Mouse (Mus musculus): ENCODE data around the gene Fbln2.

Gene Fbln2

DNA sequence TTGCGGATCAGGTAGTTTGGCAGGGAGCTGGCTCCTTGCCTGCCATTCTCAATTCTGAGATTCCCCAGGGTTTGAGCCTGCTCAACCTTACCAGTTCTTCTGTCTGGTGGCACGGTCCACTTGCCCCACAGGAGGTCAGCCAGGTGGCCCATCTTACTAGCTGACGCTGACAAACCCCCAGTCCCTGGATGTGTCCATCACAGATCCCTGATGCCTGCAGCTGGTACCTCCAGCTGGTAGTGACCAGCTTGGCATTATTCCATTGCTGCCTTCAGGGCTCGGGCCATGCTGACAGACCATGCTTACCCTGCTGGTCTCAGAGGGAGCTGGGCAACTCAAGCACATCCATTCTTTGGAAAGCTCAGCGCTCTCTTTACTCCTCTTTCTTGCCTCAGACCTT is 18.7 kb downstream of the Fbln2 start:
- DNase-seq (ENCODE audit: low spot score) = no peak

DNA sequence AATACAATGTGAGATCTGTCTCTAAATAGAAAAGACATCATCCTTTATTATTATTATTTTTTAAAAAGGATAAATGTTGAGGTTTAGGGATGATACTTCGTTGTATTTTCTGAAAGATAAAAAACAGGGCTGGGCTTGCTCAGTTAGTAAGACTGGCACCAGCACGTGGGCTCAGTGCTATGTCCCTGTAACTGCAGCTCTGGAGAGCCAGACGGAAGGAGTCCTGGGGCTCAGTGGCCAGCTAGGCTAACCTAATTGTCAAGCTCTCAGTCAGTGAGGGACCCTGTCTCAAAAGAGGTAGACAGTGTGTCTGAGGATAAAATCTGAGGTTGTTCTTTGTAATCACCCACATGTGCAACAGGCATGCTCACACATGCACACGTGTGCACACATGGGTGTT is 19.3 kb downstream of the Fbln2 start:
- DNase-seq (ENCODE audit: low spot score) = no peak

DNA sequence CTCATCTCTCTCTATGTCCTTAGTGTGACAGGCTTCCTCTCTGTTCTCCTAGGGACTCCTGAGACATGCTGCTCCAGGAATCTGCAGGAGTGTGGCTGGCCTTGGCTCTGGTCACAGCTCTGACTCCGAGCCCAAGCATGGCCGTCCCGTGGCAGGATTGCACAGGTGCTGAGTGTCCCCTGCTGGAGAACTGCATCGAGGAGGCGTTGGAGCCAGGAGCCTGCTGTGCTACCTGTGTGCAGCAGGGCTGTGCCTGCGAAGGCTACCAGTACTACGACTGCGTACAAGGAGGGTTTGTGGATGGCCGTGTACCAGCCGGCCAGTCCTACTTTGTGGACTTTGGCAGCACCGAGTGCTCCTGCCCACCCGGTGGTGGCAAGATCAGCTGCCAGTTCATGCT is 20.8 kb downstream of the Fbln2 start:
- DNase-seq (ENCODE audit: low spot score) = no peak

DNA sequence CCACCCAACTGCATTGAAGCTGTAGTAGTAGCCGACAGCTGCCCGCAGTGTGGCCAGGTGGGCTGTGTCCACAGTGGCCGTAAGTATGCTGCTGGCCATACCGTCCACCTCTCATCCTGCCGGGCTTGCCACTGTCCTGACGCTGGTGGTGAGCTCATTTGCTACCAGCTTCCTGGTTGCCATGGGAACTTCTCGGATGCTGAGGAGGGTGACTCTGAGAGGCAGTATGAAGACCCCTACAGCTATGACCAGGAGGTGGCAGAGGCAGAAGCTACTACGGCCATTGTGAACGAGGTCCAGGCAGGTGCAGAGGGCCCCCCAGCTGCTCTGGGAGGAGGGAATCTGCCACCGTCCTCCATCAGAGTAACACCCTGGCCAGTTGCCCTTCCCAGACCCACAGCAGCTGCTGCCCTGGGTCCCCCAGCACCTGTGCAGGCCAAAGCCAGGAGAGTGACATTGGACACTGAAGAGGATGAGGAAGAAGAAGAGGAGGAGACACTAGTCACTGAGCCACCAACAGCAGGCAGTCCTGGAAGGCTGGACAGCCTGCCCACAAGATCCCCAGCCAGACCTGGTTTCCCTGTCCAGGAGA is 21.3 kb downstream of the Fbln2 start:
- DNase-seq (ENCODE audit: low spot score) = no peak

DNA sequence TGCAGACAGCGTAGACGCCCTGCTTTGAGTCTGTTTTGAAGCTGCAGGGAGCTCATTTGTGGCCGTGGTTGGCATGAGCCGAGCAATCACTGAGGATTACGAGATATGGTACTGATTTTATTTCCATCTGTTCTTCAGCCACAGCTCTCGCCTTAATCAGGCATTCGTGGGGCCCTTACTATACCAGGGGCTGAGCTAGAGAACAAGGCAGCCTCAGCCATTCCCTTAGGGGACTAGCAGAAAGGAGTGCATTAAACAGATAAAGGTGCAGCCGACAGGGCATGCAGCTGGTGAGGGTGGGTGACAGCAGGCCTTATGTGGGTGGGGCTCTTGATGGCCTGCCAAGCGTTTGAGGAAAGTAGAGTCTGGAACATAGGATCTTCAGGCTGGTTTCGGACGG is 23.8 kb downstream of the Fbln2 start:
- DNase-seq (ENCODE audit: low spot score) = no peak

DNA sequence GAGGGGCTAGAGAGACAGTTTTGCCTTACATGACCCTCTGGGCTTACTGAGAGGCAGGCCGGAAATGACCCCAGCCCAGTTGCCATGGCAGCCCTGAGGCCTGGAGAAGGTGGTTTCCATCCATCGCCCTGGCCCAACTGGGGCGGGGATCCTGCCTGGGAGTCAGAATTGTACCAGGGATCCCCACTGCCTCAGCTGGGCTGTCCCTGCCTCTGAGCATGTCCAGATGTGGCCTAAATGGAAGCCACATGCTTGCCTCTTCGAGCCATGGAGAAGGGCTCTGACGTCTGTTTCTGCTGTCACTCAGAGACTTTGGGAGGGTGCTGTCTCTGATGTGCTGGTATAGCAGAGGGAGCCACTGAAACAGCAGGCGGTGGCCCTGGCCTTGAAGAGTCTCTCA is 24.2 kb downstream of the Fbln2 start:
- DNase-seq (ENCODE audit: low spot score) = no peak

DNA sequence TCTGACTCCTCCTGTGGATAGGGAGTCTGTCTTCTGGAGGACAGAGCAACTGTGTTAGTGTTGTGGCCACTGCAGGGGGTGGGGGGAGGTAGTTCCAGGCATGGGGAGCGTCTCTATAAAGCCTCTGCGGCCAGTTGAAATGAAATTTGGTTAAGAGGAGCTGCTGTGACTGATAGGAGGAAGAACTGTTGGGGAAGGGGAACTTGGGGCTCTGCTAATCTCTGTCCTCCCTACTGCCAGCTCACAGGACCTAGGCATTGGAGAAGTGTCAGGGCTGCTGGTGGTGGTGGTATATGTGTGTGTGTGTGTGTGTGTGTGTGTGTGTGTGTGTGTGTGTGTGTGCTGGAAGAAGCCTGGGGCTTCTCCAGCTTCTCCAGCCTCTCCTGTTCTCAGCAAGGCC is 25.0 kb downstream of the Fbln2 start:
- no peak for DNase-seq (ENCODE audit: low spot score)

DNA sequence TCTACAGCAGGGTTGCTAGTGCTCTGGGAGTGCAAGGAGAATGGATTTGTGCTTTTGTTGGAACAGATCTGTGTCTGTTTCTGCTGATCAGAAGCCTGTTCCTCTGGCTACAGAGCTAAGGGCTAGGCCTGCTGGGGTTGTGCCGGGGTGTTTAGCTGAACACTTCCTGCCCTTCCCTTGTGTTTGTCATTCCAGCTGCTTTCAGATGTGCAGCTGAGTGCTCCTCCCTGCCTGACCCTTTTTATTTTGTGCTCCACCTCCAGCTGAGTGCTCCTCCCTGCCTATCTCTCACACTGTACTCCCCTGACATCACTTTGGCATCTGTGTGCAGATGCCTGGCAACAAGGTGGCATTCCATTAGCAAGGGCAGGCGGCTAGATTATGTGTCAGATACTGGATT is 28.3 kb downstream of the Fbln2 start:
- no peak for DNase-seq (ENCODE audit: low spot score)

DNA sequence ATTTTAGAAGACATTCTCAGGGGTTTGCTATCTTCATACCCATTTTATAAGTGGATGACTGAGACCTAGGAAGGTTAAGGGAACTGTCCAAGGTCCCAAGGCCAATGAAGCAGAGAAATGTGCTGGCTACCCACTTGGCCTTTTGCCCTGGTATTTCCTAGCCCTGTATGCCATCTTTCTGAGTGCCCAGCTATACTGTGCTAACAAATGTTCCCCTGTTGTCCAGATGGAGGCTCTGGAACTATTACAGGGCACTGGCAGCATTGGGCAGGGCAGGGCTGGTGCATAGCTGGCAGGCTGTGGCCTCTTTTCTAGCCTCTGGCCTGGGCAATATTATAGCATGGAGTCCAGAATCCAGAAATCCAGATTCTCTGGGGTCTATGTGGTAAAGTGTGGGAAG is 28.7 kb downstream of the Fbln2 start:
- DNase-seq (ENCODE audit: low spot score) = no peak

DNA sequence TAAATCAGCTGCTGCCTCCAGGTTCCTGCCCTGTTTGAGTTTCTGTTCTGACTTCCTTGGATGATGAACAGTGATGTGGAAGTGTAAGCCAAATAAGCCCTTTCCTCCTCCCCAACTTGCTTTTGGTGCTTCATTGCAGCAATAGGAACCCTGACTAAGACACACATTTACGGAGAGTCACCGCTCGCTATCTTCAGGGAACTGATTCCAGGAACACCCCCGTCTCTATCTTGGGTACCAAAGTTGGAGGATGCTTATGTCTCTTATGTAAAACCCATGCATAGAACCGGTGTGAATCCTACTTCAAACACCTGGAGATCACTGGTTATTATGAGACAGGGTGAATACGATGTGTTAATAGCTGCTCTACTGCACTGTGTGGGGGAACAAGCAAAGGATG is 31.1 kb downstream of the Fbln2 start:
- DNase-seq (ENCODE audit: low spot score) = no peak

DNA sequence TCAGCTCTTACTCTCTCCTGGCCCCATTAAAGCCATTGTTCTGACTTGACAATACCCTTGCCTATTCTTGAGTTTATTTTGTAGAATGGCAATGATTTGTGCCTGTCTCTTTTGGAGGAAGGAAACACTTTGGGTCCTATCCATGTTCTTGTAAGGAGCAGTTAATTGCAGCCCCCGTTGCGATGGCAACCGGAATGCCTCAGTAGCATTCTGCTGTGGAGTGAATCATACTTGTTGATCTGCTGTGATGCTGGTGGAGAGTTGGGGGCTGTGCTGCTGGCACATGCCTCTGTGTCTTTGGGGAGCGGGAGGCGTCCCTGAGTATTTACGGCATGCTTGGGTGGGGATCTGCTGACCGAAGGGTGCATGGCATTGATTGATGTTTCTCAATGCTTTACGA is 32.1 kb downstream of the Fbln2 start:
- no peak for DNase-seq (ENCODE audit: low spot score)

DNA sequence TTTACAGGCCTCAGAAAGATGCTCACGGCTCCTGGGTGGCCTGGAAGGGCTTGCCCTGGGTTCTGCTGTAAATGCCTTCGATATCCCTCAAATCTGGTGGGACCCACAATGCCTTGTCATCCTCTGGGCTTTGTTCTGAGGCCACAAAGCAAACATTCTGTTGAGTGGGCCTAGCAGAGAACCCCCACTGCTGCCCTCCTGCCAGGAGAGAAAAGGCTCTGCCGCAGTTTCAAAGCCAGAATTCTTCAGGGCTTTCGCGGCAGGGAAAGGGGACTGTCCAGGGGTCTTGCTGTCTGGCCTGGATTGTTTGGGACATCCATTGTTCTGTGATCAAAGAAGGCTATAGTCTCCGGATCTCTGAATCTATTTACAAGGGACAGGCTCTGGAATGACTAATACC is 33.1 kb downstream of the Fbln2 start:
- no peak for DNase-seq (ENCODE audit: low spot score)

DNA sequence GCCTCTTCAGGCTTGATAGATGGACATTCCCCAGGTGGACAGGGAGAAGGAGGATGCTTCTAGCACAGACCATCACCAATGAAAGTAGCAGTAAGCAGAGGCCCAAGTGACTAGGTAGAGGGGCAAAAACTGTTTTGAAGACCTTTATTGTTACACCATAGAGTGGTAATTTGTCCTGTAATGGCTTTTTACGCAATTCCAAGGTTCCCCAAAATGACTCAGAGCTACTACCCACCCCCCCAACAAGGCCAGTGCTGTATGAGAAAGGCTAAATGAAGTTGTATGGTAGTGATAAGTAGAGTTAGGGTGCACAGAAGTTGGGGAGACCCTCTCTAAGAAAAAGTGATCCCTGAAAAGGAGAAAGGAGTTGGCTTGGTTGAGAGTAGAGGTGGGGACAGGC is 35.1 kb downstream of the Fbln2 start:
- no peak for DNase-seq (ENCODE audit: low spot score)

DNA sequence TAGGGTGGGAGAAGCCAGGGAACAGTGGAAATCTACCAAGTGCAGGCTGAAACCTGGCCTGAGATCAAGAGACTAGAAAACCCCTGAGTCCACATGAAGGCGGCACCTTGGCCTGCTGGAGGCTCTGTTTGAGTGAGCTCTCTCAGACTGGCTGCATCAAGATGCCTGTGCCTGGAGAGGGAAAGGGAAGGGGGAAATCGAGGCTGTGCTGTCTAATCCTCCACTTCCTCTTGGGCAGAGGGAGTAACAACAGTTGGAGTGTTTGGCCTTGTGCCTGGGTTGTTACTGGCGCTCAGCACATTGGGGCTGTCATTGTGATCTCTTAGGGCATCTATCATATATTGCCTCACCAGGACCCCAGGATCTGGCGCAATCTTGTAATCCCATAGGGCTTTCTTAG is 36.4 kb downstream of the Fbln2 start:
- DNase-seq (ENCODE audit: low spot score) = no peak

DNA sequence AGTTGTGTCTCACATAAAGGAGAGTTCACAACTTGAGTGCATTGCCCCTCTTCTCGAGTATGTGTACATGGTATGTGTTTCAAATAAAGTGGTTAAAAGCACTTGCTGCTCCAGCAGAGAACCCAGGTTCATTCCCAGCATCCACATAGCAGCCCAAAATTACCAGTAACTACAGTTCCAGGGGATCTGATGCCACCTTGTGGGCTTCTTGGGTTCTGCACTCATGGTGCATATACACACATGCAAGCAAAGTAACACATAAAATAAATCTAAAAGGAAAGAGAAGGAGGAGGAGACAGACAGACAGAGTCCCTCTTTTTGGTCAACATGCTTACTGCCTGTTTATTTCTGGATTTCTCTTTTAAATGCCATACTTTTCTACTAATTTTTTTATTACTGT is 37.5 kb downstream of the Fbln2 start:
- DNase-seq (ENCODE audit: low spot score) = no peak

DNA sequence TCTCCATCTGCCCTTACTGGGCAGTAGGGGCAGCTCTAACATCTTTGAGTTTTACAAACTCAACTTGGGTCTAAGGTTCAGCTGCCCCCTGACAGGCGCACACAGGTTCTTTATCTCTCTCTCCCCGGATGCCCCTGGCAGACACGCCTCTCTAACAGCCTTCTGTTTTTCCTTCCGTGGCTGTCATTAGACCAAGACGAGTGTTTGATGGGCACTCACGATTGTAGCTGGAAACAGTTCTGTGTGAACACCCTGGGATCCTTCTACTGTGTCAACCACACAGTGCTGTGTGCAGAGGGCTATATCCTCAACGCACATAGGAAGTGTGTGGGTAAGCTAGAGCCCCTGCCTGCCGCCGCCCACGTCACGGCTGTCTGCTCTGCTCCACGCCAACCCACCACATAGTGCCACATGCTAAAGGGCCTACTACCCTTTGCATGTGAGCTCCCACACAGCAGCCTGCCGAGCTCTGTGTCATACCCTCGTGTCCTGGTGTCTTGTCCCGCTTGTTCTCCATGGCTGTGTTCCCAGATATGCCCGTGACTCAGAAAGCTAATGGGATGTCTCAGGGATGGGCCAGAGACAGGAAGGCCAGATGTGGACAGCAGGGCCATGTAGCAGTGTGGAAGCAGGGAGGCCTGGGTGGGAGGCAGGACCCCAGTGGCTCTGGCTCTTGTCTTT is 47.3 kb downstream of the Fbln2 start:
- DNase-seq (ENCODE audit: low spot score) = peak; percentile 36

DNA sequence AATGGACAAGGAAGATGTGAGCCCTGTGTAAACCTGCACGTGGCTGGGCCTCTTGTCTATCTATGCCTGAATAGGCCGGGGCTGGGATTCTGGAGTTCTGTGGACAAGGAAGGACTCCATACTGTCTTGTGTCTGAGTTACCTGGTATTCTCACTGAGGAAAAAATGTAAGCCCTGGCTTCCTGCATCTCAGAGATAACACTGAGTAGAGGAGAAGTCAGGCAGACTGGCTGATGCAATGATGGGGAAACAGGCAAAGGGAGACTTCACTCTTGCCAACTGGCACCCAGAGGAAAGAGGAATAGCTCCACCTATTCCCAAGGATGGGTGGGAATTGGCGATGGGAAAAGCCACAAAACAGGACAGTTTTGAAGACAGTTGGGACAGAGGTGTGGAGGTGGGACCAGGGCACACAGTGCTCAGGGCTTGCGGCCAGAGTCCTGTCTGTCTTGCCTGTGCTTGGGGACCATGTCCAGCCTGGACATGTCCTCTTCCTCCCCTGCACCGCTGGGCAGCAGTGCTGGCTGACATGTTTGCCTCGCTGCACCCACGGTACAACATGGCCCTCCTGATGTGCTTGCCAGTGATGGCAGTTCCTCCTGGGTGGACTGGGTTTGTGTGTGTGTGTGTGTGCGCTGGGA is 48.2 kb downstream of the Fbln2 start:
- no peak for DNase-seq (ENCODE audit: low spot score)

DNA sequence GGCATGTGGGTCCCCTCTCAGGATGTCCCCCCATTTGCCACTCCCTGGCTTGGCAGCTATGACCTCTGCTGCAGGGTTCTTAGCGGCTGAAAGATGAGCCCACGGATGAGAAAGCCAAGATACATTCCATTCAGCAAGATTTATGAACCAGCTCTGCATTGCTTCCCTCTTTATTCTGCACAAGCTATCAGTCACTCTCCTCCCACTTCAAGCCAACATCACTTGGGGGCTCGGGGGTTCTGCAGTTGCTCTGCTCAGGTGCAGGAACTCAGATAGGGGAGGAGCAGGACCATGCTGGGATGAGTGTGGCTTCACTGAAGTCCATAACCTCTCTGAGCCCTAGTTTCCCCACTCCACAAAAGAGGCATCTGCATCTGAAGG is 48.7 kb downstream of the Fbln2 start:
- no peak for DNase-seq (ENCODE audit: low spot score)

DNA sequence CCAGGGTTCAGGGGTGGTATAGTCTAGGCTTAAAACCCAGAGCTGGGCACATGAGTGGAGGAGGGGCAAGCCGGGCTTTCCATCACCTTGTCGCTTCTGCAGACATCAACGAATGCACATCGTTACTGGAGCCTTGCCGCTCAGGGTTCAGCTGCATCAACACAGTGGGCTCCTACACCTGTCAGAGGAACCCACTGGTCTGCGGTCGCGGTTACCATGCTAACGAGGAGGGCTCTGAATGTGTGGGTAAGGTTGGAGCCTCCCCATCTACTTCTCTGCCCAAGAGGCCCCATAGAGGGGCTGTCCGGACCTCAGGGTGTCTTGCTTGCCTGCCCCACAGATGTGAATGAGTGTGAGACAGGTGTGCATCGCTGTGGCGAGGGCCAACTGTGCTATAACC is 53.4 kb downstream of the Fbln2 start:
- DNase-seq (ENCODE audit: low spot score) = peak; percentile 8

DNA sequence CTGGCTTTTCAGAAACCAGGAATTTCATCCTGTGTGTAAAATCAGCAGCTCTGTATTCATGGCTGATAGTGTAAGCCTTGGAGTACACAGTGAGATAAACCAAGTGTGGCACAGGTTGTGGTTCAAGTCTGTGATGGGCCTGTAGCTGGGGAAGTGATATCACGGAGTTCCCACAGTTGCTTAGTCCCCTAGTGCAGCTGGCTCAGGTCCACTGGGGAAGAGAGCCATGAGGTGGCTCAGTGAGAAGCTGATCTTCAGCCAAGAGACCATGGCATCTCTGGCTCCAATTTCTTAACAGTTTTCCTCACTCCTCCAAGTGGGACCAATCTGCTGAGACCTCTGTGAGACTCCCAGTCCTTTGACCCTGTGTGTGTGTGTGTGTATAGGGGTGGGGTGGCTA is 54.4 kb downstream of the Fbln2 start:
- DNase-seq (ENCODE audit: low spot score) = no peak

DNA sequence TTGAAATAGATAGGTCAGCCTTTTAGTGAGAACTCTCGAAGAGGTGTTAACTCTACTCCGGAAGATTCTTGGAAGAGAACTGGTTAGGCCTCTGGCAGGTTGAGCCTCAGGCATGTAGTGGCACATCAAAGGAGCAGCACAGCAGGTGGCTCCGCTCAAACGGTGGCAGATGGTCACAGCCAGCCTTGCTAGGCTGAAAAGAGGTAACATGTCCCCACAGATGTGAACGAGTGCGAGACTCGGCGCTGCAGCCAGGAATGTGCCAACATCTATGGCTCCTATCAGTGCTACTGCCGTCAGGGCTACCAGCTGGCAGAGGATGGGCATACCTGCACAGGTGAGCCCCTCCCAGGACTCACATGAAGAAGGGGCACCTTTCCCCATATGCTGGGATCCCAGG is 56.1 kb downstream of the Fbln2 start:
- DNase-seq (ENCODE audit: low spot score) = no peak

DNA sequence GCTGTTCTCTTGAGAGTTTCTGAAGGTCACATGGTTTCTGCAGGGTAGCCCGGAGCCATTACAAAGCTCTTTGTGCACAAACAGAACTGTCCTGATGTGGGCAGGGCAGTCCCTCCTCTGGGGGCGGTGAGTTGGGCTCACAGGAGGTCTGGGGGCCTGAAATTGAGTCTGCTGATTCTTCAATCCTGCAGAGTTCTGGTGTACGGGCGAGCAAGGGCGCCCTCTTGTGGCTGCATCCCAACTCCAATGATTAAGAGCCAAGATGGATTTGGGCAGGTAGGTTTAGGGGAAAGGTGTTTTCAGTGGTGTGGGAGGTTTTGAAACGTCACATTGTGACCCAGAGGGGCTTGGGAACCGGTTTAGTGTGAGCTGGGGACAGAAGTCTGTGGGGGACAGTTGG is 65.3 kb downstream of the Fbln2 start:
- DNase-seq (ENCODE audit: low spot score) = no peak

DNA sequence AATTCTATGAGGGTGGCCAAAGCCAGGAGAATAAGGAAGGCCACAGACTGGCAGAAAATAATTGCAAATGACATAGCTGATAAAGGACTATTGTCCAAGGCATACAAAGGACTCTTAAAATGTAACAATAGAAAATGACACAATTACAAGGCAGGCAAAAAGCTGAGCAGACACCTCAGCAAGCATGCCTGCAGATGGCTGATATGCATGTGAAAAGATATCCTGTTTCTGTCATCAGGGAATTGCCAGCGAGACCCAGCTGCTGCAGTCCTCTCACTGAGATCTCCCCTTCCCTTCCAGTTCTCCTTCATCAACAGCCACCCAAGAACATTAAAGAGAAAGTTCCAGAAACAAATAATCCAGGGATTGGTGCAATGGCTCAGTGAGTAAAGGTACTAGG is 66.0 kb downstream of the Fbln2 start:
- no peak for DNase-seq (ENCODE audit: low spot score)

DNA sequence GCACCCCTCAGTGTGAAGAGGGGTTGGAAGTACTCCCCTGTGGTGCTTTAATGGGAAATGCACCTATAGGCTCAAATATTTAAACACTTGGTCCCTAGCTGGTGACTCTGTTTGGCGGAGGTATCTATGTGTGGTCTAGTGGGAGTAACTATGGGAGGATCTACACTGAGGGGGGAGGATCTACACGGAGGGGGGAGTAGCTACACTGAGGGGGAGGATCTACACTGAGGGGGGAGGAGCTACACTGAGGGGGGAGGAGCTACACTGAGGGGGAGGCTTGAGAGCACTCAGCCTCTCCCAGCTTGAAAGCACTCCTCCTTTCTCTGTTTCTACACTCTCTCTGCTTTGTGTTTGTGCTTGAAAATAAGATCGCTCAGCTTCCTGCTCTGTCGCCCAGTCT is 67.2 kb downstream of the Fbln2 start:
- DNase-seq (ENCODE audit: low spot score) = no peak

Measured in T-cell, adult 2 months (primary cell).